Mouse (Mus musculus): Measurements from ENCODE around the gene Chst8.

The Chst8 gene

DNA sequence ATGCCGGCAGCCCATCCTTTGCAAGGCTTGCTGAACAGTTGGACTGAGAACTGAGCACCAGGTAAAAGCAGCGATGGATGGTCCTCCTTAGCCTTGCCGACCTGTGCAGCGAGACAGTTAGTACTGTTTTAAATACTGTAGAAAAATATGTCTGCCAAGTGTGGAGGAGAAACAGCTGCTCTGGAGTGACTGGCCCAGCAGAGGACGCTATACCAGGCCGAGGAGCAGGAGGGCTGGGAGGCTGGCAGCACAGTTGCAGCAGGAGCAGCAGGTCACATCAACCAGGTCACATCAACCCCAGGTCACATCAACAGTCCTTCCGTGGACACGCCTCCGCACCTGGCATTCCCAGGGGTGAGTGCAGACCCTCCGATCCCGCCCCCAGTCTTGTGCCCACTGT lies 172.7 kb downstream of the Chst8 start:
- in situ Hi-C loops (cut with MboI, MseI) = loop anchor here in 1 of 2 experiments (10.0 kb wide), 1 partner anchor 225 kb away; no protein-coding TSS in a partner anchor

DNA sequence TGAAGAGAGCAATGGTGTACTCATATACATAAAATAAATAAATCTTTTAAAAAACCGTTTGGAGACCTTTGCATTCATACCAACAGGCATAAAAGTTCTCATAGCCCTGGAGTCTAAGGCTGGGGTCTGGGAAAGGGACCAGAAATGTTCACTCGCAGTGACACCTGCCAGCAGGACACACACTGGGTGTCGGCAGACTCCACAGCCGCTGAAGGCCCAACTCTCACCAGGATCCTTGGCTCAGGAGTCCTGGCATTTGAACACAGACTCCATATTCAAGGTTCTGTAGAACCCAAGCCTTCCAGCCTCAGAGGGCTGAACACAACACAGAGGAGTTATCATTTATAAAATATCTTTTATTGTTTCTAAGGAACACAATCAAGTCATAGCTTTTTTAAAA lies 175.8 kb downstream of the Chst8 start:
- in situ Hi-C loops (cut with MboI, MseI) = no loop called here

DNA sequence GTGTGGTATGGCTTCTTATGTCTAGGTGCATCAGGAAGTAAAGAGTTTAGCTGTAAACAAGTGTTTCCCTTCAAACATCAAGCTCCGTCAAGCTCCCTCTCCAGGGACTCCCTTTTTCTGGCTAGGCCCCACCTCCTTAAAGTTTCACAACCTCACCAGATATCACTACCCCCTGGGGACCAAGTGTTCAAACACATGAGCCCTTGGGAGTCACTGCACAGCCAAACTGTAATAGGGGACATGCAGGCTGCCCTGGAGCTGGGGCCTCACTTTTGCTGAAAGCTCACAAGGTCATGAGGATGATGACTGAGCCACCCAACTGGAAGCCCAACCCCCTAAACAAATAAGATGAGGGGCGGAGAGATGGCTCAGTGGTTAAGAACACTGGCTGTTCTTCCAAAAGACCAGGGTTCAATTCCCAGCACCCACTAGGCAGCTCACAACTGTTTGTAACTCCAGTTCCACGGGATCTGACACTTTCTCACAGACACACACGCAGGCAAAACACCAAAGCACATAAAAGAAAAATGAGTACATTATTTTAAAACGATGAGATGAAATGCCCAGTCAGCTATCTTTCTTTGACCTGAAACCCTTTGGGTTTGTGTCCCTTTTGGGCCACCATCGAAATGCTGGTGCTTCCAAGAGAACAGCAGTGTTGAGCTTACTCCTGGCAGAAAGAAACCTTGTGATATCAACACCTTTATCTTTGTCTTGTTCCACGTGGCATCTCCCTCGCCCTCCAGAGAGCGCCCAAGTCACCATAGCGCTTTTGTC lies 179.4 kb downstream of the Chst8 start:
- in situ Hi-C loops (cut with MboI, MseI) = no loop called here

DNA sequence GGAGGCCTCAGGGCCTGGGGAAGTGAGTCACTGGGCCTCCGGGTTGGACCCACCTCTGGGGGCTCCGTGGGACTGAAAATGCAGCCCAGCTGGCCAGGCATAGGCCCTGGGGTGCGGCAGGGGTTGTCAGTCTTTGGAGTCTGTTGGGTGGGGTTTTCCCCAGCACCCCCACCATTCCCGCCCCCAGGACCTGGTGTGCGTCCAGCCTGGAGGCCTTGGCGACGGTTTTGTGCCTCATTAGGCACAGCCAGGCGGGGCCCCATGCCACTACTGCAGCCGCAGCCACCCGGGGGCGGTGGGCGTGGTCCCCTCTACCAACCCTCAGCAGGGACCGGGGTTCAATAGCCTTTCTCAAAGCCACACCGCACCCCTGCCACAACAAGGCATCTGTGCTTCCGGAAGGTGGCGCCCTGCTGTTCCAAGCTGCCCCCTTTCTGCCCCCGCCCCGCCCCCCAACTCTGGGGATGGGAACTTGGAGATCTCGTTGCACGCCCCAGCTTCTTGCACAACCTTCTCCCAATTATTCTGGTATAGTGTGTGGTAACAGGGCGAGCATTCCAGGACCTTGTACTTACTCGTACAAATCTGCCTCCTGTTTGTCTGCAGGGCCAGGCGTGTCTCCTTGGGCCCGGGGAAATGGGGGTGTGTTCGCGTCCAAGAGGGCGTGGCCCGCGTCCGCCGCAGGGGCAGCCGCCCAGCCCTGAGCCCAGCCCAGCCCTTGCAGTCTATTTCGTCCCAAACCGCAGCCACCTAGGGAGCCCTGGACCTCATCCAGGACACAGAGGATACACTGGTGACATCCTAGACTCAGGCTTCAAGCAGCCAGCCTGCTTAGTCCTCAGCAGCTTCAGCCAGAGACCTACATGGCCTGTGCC lies 182.1 kb downstream of the Chst8 start:
- in situ Hi-C loops (cut with MboI, MseI) = no loop called here

DNA sequence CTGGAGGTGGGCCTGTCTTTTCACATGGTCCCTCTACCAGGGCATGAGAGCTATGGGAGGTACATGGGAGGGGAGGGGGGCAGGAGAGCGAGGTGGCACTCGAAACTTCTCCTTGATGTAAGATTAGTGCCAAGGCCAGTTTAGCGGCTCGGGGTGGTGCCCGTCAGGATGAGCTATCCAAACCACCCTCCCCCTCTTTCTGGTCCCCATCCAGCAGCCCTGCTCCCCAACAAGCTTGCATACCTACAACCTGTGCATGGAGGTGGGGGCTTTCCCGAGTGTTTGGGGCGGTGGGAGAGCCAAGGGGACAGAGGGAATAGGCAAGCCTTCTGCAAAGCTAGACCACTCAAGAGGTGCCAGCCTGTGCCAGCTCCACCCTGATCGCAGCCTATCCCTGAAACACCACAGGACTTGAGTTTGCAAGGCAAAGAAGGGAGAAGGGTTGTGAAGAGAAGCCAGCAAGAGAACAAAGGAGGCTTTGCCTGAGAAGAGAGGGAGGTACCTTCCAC lies 182.8 kb downstream of the Chst8 start:
- in situ Hi-C loops (cut with MboI, MseI) = no loop called here
